Mouse (Mus musculus) urinary bladder, adult 18-20 months (tissue): Measurements from ENCODE around the gene Ecm2.

Experiments used
- DNase-seq, 2 experiments: peaks; one replicate each; pipeline ENCODE4 v3.0.0; 2022; ENCODE audit warnings: low spot score in 2 of 2, mixed read lengths in 2 of 2

Gene Ecm2

DNA sequence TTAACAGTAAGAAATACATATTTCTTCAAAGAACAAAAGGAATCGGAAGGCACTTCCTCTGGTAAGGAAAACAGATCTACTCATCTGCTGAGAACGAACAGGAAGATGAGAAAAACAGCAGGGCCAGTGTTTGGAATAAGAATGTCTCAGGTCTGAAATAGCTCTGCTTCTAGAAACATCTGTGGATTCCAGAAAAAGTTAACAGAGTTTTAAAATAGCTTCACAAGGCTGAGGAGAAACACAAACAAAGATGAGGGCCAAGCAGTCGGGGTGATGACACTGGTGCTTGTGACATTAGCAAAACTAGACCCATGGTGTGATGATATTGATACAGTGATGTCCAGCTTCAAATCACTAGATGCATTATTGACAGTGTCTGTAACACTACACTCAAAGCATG lies 2.6 kb downstream of the Ecm2 start:
- DNase-seq = no peak

DNA sequence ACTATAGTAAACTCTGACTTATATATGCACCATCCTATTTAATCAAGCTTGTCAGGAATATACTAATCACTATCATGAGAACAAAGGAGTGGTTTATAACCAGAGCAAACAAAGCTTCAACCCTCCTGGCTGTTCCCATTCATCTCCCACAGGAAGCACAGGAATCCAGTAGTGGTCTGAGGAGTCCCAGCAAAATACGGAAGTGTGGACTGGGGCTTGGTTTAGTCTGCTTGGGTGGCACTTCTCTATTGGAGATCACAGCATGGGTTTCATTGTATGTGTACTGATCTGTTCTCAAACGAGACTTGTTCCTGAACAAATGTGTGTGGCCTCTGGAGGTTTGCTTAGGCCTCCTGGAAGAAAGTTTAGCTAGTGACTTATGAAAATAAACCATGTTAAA lies 14.2 kb downstream of the Ecm2 start:
- DNase-seq = no peak

DNA sequence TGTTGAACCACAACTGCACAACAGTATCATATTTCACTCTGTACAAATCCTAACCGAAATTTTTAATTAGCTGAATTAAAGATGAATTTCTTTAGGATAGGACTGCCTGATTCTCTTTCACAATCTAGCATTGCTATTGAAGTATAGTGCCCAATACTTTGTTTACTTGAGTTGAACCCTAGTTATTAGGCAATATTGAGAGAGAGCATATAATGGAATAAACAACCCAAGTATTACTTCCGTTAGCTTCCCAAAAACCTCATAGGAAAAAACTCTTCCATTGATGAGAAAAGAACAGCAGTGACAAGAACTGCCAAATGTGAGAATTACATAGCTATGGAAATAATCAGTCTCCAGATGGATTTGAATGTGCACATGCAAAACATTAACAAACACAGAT lies 21.6 kb downstream of the Ecm2 start:
- no peak for DNase-seq

GRCm38 (mm10) chr13:49530636-49531035 lies 26.0 kb downstream of the Ecm2 start:
- no peak for DNase-seq

DNA sequence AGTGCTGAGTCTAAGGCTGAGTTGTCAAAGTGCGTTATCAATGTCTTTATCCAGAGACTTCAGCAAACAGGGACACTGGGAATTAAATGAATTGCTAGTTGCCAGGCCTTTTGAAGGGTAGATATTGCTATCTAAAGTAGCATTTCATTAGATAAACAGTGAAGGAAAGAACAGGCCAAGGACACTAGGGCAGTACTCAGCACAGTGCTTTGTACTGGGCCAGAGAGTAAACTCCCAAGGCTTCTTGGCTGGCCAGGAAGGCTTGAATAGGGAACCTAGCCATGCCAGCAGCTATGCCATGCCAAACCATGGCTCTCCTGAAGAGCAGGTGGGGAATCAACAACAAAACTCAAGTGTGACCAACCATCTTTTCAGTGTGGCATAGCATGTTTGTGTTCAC lies 32.3 kb downstream of the Ecm2 start:
- DNase-seq = no peak

DNA sequence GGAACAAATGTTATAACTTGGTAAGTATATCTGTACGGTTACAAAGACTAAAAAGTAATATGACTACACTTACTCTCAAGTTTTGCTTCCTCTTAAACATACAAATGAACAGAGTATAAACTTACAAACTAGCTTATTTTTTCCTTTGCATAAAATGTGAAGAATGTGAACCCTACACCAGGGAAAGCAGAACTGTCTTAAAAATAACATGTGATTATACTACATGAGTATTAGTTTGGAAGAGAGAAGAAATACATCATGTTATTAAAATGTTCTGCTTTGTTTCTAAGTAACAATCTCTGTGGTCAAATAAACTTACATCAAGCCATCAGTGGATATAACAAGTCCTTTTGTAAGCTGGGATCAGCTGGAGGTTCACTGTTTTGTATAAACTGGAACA lies 34.1 kb downstream of the Ecm2 start:
- no peak for DNase-seq

- no peak for DNase-seq
These were observed 39.7 kb downstream of the Ecm2 start, which contains the start of gene Aspn for GRCm38 (mm10) chr13:49544279-49544678. Gene Aspn, plus strand, starts transcription at chr13:49544443.

GRCm38 (mm10) chr13:49545646-49546045 lies 41.0 kb downstream of the Ecm2 start:
- DNase-seq = no peak

DNA sequence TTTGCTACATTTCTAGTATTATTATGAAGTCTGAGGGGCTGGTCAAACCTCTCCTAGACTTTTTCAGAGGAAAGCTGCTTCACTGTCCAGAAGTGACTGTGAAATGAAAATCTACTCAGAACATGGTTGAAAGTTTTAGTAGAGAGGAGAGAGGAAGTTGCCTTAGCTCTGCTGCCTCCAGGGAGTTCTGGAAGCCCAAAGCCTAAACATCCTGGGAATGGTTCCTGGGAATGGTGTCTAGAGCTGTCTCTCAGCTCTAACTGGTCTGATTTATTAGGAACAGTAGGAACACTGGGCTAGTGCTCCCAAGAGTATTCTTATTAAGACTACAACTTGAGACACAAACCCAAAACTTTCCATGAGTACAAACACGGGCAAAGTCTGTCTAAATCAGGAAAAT lies 41.9 kb downstream of the Ecm2 start:
- DNase-seq = no peak

- DNase-seq = no peak
These were observed 43.0 kb downstream of the Ecm2 start for GRCm38 (mm10) chr13:49547563-49548150.

GRCm38 (mm10) chr13:49549616-49550015 lies 45.0 kb downstream of the Ecm2 start:
- DNase-seq = no peak

DNA sequence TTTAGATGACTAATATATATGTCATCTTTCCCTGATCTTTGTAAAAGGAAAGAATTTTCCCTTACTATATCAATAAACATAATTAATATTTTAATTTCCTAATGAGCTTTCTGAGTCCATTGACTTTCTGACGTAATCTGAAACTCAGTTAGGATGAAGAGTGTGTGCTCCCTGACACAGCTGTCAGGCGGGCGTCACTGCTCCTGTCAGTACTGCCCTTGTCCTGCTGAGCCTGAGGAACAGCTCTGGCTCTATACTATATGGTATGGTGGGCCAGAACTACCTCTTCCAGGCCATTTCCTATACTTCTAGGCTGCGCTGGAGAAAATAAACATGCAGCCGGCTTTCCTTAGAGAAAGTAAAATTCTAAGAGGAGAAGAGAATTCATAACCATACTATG lies 49.9 kb downstream of the Ecm2 start:
- DNase-seq = no peak

- DNase-seq = no peak
These were observed 51.6 kb downstream of the Ecm2 start for GRCm38 (mm10) chr13:49556203-49556602.

- no peak for DNase-seq
These were observed 52.3 kb downstream of the Ecm2 start for GRCm38 (mm10) chr13:49556924-49557323.

DNA sequence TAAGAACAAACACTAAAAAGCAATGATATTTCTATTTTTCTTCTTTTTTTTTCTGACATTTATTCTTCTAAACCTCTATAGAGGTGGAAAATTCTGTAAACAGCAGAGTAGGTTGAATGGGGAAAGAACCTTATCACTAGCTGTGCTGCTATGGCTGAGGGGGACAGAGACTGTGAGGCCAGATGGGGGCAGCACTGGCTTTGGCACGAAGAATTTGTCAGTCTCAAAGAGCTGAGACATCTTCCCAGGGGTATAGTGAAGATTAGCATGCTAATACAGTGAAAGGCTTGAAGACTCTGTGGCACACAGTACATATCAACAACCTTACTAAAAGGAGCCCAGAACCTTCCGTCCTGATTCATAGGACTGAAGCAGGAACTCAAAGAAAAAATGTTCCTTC lies 54.6 kb downstream of the Ecm2 start:
- no peak for DNase-seq

DNA sequence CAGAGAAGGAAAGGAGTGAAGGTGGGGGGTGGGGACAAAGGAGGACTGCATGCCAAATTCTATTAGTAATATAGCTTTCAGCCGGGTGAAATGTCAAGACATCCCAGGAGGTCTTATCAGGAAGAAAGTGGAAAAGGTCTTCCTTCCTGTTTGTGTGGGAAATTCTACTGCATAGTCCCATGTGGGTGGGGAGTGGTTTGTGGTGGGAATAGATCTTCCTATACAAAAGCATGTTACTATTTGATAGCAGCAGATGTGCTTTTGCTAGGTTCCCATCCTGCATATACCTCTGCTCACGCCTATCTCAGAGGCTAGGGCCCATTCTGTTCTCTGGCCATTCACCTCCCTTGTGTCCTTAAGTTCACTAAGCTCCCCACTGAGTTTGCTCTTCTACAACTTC lies 56.3 kb downstream of the Ecm2 start:
- DNase-seq = no peak

GRCm38 (mm10) chr13:49564347-49564746 lies 59.7 kb downstream of the Ecm2 start:
- DNase-seq = no peak

DNA sequence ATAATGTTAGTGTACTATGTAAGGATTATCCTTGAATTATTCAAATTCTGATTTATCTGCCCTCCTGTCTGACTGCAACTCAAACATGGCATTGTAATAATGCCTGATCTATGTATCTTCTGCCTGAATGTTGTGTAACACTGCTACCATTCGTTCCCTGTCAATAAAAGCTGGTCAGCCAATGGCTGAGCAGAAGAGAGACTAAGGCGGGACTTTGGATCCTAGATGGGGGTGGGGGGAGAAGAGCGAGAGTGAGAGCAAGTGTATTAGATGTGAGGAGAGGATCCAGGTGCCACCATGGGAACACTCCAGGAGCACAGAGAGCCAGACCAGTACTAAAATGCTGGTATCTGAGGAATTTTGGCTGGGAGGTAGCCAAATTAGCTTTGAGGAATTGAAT lies 65.8 kb downstream of the Ecm2 start:
- DNase-seq = no peak

DNA sequence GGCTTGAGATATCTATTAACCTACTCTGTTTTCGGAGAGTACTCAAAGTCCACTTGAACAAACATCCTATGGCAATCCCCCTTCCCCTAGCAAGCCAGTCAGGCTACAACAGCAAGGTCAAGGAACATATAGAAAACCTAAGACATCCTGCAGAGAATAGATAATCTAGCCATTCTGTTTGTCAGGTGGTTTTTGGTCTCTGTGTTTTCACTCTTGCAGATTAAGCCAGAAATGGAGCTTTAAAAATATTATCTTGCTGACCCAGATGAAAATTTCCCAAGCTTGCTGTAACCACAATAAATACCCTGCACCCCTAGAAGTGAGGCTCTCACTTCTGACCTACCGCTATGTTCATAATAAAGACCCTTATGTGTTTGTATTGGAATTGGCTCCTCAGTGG lies 66.8 kb downstream of the Ecm2 start:
- no peak for DNase-seq

DNA sequence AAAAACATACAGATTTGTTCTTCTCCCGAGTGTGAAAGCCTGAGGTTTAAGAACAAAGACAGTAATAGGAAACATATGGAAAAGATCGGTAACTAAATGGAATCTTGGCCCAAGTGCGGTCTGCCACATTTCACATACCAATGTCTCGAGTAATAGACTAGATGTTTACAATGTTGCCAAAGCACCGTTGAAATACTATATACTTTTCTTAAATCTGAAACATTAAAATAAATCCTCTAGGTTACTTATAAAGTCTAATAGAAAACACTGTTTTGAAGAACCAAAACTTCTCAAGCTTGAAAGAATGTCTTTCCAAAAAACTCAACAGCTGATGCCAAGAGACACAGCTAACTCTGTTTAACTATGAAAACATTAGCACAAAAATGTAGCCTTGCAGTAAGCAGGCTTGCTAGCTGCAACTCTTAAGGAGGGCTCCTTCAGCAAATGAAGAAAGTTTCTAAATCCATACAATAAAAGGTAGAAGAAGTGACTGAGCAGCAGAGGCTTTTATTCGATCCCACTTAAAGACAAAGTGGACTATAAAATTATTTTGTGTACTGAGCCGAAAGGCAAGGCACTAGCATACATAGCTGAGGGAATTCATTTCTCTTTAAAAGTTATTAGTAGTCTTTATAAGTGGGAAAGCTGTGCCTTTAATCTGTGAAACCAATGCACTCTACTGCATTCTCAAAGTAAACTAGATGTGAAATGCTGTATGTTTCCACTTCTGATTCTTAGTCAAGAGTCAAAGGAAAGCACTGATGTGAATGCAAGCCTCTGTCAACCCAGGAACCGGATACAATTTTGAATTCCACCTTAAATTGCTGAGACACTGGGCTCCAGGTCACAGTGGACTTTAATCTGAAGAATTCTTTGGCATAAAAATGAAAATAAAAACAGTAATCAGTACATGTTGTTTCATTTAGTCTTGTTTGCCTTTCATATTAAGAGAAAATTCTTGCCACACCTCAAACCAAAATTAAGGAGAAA lies 77.2 kb downstream of the Ecm2 start, which contains the start of gene Omd:
Gene Omd, plus strand, starts transcription at position 922 of the 990 bp plus-strand sequence.
- no peak for DNase-seq
